Mouse (Mus musculus): ENCODE measurements at regions not wholly inside any gene's neighbourhood (a gene's known extent, or its start where the extent isn't known, plus 50 kb on each side); places are given as distances from the start of the nearest gene placed in this dataset.
A peak's percentile ranks its signal among the peaks of the same experiment; 100 is the strongest.
"Not testable (repeated sequence)": the region's sequence is repeated elsewhere in the genome, so short reads cannot be mapped to it uniquely, and the experiment has no call there.

DNA sequence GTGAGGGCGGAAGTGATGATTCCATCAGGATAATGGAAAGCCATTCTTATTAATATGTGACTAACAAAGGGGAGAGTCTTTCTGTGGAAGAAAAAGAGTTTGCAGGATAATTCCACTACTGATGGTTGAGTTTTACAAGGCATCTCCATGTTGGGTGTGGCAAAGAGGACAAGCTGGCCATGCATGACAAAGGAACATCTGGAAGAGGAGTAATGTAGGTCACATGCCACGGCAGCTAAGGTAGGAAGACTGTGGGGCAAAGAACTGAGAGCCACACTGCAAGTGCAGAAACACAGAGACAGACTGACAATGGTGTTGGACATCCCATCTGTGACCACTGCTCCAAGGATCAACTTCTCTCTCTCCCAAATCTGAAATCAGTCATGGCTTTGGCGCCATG, 196.4 kb upstream of the Gdi2 start:
- no peak for DNase-seq (ENCODE audit: inconsistent ontology term)

DNA sequence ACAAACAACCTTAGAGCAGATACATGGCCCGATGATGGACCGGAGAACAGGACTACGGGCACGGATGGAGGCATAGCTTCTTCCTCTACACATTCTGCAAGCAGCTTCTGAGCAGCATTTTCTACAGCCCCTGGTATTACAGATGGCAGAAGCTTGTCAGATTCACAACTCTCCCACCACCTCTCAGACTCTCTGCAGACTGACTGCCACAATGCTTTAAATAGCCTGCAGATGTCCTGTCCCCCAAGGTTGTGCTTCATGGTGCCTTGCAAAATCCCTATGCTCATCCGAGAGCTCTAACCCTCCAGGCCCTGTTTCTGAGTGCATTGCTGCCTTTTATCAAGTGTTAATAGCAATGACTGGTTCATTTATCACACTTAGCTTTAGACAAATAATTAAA, 194.3 kb upstream of the Gdi2 start:
- no peak for DNase-seq (ENCODE audit: inconsistent ontology term)

DNA sequence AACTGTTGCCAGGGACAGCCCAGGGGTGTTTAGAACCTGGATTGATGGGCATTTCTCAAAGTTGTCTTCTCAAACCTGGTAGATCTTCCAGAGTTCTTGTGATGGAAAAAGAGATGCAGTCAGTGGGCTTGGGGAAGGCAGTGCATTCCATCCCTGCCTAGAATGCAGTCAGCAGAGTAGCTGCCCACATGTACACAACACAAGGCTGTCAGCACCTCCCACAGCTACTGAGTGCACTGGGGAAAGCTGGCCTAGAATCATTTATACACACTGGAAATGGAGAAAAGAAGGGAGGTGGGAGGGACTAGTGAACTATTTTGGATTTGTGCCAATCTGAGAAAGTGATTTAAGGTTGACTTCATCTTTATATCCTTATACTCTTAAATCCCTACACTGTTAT, 183.0 kb upstream of the Gdi2 start:
- DNase-seq (ENCODE audit: inconsistent ontology term): not testable (repeated sequence)

DNA sequence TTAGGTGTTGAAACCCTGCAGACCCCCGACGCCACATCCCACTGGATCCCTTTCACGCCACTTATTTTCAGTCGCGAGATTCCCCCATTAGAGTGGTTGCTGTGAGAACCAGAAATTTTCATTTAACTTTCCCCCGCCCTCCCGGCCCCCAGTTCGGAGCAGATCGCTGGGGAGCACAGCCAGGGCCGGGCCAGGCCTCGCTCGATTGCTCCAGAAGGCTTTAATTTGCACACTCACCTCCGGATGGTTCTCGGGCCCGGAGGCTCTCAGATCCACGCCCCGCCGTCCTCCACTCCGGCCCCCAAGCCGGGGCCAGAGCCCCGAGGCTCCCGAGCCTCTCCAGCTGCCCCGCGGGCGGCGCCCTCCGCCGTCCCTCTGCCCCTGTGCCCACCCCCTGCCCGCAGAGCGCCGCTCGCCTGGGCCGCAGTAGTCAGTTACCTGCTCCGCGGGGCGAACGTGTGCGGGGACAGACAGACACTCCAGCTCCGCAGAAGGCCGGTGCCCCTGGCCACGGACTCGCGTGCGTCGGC, 179.7 kb upstream of the Gdi2 start:
- peak; percentile 7 for DNase-seq (ENCODE audit: inconsistent ontology term)

DNA sequence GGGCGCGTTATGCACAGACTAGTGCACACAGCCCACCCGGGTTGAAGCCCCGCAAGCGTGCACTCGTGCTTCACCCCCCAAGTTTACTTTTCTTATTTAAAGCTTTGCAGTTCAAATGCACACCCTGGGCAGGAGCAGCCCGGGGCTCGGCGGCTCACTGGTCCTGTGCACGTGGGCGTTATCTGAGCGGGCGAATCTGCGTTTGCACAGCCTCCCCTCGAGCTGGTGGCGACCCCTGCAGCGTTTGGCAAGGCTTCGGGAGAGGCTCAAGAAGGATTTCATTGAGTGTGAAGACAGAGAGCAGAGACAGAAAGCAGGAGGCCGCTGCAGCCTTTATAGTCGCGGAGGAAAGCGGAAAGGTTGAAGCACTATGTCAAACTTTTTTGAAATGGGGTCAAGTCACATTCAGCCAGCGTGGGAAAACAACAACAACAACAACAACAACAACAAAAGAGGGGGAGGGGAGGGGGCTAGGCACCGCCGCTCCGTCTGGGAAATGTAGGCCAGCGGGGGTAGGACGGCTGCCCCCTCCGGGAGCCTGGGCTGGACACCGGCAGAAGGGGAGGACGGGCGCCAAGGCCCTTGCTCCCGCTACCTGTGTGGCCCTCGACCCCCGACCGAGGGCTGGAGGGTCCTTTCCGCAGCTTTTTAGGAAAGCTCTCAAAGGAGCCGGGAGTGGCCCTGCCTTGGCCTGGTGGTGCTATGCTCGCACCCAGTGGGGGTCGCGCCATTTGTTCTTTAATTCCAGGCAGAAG, 178.7 kb upstream of the Gdi2 start:
- peak; percentile 19 for DNase-seq (ENCODE audit: inconsistent ontology term)

DNA sequence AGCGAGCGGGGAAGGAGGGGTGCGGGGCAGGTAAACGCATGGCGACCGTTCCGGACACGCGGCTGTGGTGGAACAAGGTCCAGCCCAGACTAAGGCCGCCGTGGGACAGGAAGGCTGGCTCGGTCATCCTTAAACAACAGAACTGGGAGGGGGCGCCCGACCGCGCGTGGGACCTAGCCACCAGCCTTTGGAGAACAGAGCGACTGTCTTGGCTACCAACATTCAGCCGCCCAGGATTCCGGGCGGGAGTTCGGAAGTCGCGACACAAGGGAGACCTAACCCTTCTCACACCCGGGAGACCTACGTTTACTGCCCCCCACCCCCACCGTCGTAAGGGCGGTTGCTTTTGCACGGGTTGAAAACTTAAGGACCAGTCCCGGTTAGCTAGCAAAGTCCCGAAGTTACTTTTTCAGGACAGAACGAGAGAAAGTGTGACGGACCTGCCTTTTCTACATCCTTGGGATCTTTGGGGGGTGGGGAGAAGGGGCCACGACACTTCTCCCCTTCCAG, 178.1 kb upstream of the Gdi2 start:
- DNase-seq (ENCODE audit: inconsistent ontology term): peak; percentile 4

DNA sequence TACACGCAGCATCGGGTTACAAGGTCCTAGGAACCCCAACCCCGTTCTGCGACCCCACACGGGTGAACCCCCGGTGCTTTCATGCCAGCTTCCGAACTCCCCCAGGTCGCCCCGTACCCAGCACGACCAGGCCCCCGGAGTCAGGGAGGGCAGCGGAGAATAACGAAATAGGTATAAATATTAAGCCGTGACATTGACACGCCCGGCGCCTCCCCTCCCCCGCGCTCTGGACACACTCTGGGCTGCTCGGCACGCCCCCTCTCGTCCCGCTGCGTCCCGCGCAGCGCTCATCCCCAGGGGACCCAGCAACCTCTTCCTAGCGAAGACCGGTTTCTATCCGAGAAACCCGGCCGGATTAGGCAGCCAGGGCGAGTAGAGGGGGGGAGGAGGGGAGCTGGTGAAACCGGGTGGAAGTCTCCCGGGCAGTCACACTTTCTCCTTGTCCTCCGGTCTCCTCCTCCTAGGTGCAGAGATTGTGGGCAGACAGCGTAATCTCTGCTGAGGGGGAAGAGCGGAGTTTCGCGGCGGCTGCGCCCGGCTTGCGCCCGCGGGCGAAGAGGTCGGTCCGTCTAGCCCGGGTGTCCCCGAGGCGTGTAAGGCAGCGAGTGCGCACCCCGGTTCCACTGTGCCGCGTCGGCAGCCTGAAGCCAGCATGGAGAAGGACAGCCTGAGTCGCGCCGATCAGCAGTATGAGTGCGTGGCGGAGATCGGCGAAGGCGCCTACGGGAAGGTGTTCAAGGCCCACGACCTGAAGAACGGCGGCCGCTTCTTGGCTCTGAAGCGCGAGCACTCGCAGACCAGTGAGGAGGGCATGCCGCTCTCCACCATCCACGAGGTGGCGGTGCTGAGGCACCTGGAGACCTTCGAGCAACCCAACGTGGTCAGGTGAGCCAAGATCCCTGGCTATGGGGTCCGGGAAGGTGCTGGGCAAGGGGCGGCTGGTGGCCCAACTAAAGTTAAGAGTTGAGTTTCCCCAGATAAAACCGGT, 177.1 kb upstream of the Gdi2 start:
- peak; percentile 54 for DNase-seq (ENCODE audit: inconsistent ontology term)

DNA sequence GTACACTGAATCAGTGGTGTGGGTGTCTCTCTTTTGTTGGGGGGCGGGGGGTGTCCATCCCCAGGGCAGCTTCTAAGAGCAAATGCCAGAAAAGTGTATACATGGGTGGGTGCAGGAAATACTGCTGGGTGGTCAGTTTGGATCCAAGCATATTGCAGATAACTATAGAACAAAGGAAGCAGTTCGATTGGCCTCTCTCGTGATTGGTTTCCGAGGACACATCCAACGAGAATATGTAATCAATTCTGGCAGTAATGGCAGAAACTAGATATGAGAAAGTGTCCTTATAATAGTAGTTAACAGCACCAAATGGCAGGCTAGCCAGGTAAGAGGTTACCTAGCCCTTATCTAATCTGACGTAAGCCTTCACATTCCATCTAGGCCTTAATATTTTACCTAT, 165.2 kb upstream of the Gdi2 start:
- peak; percentile 18 for DNase-seq (ENCODE audit: inconsistent ontology term)

DNA sequence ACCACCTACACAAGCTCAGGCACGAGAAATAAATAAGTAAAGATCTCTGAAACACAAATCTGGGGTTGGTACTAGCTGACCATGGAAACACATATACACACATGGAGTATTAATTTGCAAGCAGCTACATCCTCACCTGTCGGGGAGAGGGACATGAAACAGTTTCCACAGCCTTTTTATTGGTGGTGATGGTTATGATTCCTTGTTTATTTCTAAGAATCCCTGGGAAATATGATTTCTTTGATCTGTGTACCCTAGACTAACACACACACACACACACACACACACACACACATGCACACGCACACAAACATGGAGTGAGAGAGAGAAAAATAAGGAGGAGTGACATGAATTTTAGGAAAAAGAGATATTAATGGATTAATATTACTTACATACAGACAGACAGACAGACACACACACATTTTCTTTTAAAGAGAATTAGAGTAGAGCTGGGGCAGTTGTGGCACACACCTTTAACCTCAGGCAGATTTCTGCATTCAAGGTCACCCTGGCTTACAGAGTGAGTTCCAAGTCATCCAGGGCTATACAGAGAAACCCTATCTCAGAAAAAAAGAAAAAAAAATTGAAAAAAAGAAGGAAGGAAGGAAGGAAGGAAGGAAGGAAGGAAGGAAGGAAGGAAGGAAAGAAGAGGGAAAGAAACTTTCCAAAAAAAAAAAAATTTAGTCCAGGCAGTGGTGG, 164.2 kb upstream of the Gdi2 start:
- not testable (repeated sequence) for DNase-seq (ENCODE audit: inconsistent ontology term)

DNA sequence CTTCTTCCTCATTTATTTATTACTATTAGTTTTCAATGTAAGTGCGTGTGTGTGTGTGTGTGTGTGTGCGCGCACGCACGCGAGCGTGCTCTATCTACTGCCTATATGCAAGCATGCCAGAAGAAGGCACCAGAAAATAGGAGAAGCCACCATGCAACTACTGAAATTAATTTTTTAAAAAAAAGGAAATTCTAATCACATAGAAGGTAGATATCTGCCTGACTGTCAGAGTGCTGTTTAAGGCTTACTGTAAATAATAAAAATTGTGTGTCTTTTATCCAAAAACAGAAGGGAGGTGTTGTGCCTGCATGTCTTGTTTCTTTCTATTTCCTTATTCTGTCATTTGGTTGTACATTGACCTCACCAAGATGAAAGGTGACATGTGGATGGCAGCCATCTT, 163.1 kb upstream of the Gdi2 start:
- no peak for DNase-seq (ENCODE audit: inconsistent ontology term)

DNA sequence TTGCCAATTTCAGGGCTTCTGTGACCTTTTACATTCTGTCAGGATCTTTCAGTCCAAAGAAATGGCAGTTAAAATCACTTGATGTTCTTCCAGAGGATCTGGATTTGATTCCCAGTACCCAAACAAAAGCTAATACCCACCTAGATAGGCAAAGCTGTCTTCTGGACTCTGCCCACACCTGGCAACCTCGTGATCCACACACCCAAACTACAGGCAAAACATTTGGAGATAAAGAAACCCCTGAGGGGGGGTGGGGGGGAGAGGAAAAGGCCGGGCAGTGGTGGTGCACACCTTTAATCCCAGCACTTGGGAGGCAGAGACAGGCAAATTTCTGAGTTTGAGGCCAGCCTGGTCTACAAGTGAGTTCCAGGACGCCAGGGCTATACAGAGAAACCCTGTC, 160.1 kb upstream of the Gdi2 start:
- DNase-seq (ENCODE audit: inconsistent ontology term): not testable (repeated sequence)

DNA sequence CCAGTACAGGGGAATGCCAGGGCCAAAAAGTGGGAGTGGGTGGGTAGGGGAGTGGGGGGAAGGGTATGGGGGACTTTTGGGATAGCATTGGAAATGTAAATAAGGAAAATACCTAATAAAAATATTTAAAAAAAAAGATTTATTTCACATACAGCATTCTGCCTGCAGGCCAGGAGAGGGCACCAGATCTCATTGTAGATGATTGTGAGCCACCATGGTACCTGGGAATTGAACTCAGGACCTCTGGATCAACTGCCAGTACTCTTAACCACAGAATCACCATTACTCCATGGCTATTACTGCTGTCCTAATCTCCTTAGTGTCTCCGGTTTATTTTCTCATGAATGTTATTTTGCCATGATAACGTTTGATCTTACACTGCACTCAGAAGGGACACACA, 132.1 kb upstream of the Gdi2 start:
- not testable (repeated sequence) for DNase-seq (ENCODE audit: inconsistent ontology term)

DNA sequence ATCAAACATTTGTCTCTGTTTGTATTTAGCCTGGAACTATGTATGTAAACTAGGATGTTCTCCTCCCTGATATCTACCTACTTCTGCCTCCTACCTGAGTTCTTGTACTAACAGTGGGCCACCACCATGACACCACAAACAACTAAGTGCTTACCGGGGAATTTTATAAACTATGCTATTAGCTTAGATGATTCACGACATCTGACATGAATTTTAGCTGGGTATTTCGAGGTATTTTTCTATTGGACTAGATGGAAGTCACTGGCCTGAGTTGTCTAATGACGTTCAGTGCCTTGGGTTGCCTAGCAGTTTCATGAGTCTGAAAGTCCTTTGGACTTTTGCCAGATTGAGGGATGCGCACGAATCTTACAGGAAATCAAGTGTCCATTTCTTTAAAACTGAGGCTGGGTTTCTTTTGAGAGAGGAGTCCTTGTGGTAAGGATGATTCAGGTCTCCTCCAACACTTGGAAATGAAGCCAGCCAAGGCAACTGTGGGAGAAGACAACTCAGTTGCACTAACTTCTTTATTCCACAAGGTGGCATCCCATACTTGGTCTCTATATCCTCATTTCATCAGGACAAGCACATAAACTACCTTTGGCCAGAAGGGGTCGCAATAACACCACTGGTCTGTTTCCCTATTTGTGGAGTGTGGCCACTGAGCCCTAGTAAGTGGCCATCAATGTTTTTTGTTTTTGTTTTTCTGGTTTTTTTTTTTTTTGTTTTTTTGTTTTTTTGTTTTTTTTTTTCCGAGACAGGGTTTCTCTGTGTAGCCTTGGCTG, 131.4 kb upstream of the Gdi2 start:
- peak; percentile 73 for DNase-seq (ENCODE audit: inconsistent ontology term)

DNA sequence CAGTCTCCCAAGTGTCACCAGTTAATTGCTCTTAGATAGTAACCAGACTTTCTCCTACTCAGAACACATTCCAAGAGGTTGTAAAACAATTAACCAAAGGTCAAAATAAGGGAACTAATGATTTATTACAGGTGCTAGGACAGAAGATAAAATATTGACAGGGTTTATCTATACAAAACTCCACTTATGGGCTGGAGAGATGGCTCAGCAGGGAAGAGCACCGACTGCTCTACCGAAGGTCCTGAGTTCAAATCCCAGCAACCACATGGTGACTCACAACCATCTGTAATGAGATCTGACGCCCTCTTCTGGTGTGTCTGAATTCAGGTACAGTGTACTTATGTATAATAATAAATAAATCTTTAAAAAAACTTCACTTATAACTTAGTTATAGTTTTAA, 127.6 kb upstream of the Gdi2 start:
- DNase-seq (ENCODE audit: inconsistent ontology term): not testable (repeated sequence)

DNA sequence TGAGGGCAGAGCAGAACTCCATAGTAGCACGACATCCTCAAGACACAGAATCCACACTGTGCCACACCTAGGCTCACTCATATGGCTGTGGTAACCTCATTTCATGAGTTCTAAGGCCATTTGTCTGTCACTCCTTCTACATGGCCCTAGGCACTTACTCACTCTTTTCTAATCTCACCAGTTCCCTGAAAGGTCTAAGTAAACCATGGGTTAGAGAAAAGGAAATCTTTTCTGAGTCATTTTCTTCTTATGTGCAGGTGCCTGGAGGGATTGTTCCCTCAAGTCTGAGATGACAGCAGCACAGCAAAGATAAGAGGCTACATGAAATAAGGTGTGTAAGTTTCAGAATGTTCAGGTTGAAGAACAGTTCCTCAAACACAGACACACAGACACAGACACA, 120.8 kb upstream of the Gdi2 start:
- no peak for DNase-seq (ENCODE audit: inconsistent ontology term)

DNA sequence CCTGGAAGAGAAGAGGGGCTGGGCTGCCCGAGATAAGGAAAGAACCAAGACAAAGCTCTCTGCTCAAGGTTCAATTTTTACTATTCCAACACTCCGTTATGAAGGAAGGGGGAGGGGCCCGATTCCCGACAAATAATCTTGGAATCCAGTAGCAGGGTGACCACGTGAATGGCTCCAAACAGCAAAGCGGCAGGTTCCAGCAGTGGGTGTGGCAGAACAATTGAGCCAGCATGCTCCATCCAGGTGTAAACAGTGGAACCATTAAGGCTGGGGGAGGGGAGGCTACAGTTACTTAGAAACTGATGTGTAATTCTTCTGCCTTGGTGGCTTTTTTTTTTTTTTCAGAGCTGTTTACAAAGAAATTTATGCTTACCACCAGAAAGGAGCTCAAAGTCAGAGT, 82.5 kb upstream of the Gdi2 start:
- DNase-seq (ENCODE audit: inconsistent ontology term): not testable (repeated sequence)

DNA sequence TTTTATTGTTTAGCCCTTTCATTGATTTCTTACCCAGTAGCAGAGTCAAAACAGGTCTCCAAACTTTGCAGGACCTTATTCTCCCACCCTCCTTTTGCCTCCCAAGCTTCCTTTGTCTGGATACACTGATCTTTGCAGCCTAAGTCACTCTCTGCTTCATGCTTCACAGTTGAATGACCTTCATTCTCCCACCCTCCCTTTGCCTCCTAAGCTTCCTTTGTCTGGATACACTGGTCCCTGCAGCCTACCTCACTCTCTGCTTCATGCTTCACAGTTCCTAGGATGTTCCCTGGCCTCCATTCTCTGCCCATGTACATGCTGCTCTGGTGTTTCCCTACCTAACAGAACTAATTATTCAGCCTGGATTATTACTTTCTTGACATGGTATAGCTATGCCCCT, 61.0 kb upstream of the Gdi2 start:
- no peak for DNase-seq (ENCODE audit: inconsistent ontology term)

DNA sequence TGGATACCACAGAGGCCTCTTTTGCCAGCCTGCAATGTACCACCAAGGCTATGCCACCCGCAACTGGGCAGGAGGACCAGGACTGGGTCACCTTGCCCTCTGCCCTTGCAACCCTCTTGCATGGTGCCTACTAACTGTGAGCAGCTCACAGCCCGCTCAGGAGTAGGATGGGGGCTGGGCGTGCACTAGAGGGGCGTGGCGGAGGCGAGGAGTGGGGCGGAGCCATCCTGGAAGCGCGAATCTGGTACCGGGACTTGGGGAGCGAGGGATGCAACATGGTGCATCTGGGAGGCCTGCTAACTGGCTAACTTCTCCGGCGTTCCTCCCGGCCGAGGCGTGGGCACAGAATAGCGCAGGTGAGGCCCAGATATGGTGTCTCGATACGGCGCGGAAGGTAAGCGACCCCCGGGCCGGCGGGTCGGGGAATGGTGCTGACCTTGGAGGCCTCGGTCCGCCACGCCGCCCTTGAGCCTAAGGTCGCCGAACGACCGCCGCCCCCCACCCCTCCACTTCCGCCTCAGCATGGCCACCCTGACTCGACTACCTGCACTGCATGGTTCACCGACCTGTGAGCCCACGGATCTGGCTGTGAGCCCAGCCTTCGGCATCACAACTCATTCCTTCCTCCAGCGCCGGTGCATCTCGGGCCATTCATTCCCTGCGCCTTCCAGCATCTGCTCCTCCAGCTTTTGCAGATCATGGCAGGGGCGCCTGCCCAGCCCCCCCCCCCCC, 59.7 kb upstream of the Gdi2 start:
- peak; percentile 83 for DNase-seq (ENCODE audit: inconsistent ontology term)

Measured in Muller cell, postnatal 12 days (primary cell).